Mouse (Mus musculus) hindbrain, embryonic 11.5 days (tissue): ENCODE data around the gene Armh2. TPM values are rescaled to one million over a fixed set of nuclear protein-coding genes. Genes with fewer than 3 reads are reported as not detected.

Experiments
- ATAC-seq: fragments of 200-750 bp; cut with Nextera tagmentation; 2 replicates; pipeline ENCODE4 v1.8.0; 2017; ENCODE audit warnings: mild to moderate bottlenecking, moderate TSS enrichment, moderate library complexity; ENCODE audit not compliant: low FRiP score
- DNase-seq: peaks from one replicate; pipeline ENCODE4 v3.0.0-alpha.2; 2015; ENCODE audit warnings: low spot score
- H3K27ac ChIP-seq: fragments of 300-500 bp; sonication (generic); 2 replicates; pipeline ENCODE4 v1.5.1; 2014; ENCODE audit warnings: mild to moderate bottlenecking, low read depth, low read length
- H3K27me3 ChIP-seq: fragments of 300-500 bp; sonication (generic); 2 replicates; pipeline ENCODE4 v1.6.1; 2014; ENCODE audit warnings: mild to moderate bottlenecking, low read length, moderate library complexity, mixed read lengths; ENCODE audit not compliant: control insufficient read depth, insufficient read depth
- H3K36me3 ChIP-seq: fragments of 300-500 bp; sonication (generic); 2 replicates; pipeline ENCODE4 v1.6.1; 2014; ENCODE audit warnings: mild to moderate bottlenecking, low read length, moderate library complexity, mixed read lengths; ENCODE audit not compliant: control insufficient read depth, insufficient read depth
- H3K4me1 ChIP-seq: fragments of 300-500 bp; sonication (generic); replicated peaks from 2 replicates; pipeline ENCODE4 v1.6.1; 2014; ENCODE audit warnings: low read length, mixed read lengths; ENCODE audit not compliant: control insufficient read depth, insufficient read depth
- H3K4me2 ChIP-seq: fragments of 300-500 bp; sonication (generic); replicated peaks from 2 replicates; pipeline ENCODE4 v1.6.1; 2014; ENCODE audit warnings: mild to moderate bottlenecking, low read depth, low read length
- H3K4me3 ChIP-seq: fragments of 300-500 bp; sonication (generic); 2 replicates; pipeline ENCODE4 v1.5.1; 2014; ENCODE audit warnings: low read depth, low read length
- H3K9ac ChIP-seq: fragments of 300-500 bp; sonication (generic); 2 replicates; pipeline ENCODE4 v1.6.1; 2014; ENCODE audit warnings: low read depth, low read length
- H3K9me3 ChIP-seq: fragments of 300-500 bp; sonication (generic); 2 replicates; pipeline ENCODE4 v1.6.1; 2016; ENCODE audit warnings: low read length; ENCODE audit not compliant: control insufficient read depth
- WGBS: fragments of 180-500 bp; shearing (Covaris S2); extraction: QIAGEN DNeasy Blood & Tissue Kit; methylation state at CpG from one replicate; pipeline ENCODE4 v1.1.7; 2014; 5-methylcytosine and 5-hydroxymethylcytosine counted together
- polyA plus RNA-seq: library from polyadenylated mRNA; unstranded; fragments of >200 nt; fragmentation: Nextera tagmentation; extraction: Ambion mirVana; gene quantifications from 2 replicates; pipeline ENCODE4 v1.2.1, GENCODE M21; 2014

Gene Armh2
- polyA plus RNA-seq, 1 experiment from 2014 or later: not detected

DNA sequence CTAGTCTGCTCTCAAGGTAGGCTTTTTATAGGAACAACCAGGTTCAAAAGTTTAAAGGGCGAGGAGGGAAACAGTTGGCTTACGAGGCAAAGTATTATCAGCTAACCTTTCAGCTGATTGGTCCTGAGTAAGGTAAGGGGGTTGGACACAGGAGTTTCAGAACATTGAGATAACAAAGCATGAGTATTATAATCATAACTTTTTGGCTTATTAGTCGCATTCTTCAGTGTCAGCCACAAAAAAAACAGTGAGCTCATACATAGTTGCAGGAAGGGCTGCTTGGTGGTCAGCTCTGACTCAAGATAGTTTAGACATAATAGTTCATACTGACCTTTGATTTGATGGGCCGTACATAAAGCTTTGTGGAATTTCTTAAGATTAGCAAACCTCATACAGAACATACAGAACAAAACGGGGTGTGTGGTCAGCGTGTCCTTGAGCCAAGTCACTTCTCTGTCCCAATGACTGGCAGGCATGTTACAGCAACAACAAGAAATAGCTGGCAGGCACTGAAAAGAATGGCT is 5.4 kb upstream of the Armh2 start:
- Histone ChIP-seq H3K4me3 (no peak overlapping the region), H3K4me2 (no peak overlapping the region), H3K9me3 (no peaks in the 10 kb centered on the region), H3K27ac (no peak overlapping the region), H3K36me3 (no peaks in the 10 kb centered on the region), H3K4me1 (no peaks in the 10 kb centered on the region), H3K9ac (no peak overlapping the region), H3K27me3 (no peaks in the 10 kb centered on the region)
- ATAC-seq (no peak), DNase-seq (no peak)
- WGBS: 89% methylated on average over 6 of the region's 6 CpGs

GRCm38 (mm10) chr13:24747823-24748222 is 6.8 kb downstream of the Armh2 start:
- Histone ChIP-seq H3K36me3 (no peaks in the 10 kb centered on the region), H3K4me3 (no peak overlapping the region), H3K4me1 (no peaks in the 10 kb centered on the region), H3K9ac (no peak overlapping the region), H3K27me3 (no peaks in the 10 kb centered on the region), H3K4me2 (no peak overlapping the region), H3K9me3 (no peaks in the 10 kb centered on the region), H3K27ac (no peak overlapping the region)
- ATAC-seq (no peak), DNase-seq (no peak)
- 95% methylated on average over 3 of the region's 3 CpGs for WGBS

DNA sequence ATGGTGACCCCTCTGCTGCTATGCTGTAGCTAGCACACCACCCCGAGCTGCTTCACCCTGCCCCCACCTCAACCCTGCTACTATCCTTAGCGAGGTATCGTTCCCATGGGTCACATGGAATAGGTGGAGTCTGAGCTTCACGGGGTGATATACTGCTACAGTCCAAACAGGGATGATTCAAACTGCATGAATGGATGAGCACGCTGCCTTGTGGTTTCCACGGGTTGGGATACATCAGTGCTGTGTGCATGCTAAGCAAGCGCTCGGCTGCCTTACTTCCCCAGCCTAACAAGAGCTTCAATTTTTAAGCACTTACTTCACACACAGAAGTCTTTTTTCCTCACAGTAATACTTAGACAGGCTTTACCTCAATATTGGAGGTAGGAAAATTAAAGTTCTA is 9.8 kb downstream of the Armh2 start:
- 93% methylated on average over 8 of the region's 8 CpGs for WGBS

GRCm38 (mm10) chr13:24751396-24751795 is 10.4 kb downstream of the Armh2 start:
- Histone ChIP-seq H3K9ac (no peak overlapping the region), H3K27ac (no peak overlapping the region), H3K4me3 (no peak overlapping the region), H3K9me3 (no peaks in the 10 kb centered on the region), H3K36me3 (0 out of 2 replicates have a peak, but pooled peaks cover 2% of the 10 kb centered on the region), H3K4me1 (no peaks in the 10 kb centered on the region), H3K4me2 (no peak overlapping the region), H3K27me3 (no peaks in the 10 kb centered on the region)
- DNase-seq (no peak), ATAC-seq (no peak)
- 92% methylated on average over 8 of the region's 8 CpGs for WGBS

More for the DNA sequence above, 9.8 kb downstream of the Armh2 start:
- no peaks in the 10 kb centered on the region for H3K9me3 ChIP-seq
- H3K27ac ChIP-seq: no peak overlapping the region
- ATAC-seq: no peak
- H3K36me3 ChIP-seq: 0 out of 2 replicates have a peak, but pooled peaks cover 2% of the 10 kb centered on the region
- H3K9ac ChIP-seq: no peak overlapping the region
- no peak overlapping the region for H3K4me3 ChIP-seq
- H3K27me3 ChIP-seq: no peaks in the 10 kb centered on the region
- H3K4me1 ChIP-seq: no peaks in the 10 kb centered on the region
- no peak overlapping the region for H3K4me2 ChIP-seq
- no peak for DNase-seq

DNA sequence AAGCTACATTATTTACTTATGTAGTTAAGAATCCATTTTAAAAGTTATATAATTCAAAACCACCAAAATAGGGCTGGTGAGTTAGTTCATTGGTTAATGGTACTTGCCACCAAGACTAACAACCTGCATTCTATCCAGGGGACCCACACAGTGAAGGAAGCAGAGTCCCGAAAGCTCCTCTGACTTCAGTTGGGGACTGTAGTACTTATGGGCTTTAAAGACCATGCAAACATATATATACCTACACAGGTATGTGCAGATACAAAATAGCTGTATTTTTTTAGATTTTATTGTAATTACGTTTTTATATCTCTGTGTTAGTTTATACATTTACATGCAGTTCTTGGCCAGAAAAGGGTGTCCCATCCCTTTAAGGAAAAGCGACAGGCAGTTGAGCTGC is 15.7 kb downstream of the Armh2 start:
- DNase-seq (no peak), ATAC-seq (no peak)
- Histone ChIP-seq H3K4me2 (no peak overlapping the region), H3K27me3 (no peaks in the 10 kb centered on the region), H3K9me3 (no peaks in the 10 kb centered on the region), H3K4me3 (no peak overlapping the region), H3K9ac (no peak overlapping the region), H3K27ac (no peak overlapping the region), H3K4me1 (no peaks in the 10 kb centered on the region), H3K36me3 (0 out of 2 replicates have a peak, but pooled peaks cover 2% of the 10 kb centered on the region)
- 92% methylated on average over 3 of the region's 3 CpGs for WGBS

- no peaks in the 10 kb centered on the region for H3K9me3 ChIP-seq
- no peak overlapping the region for H3K4me3 ChIP-seq
- 83% methylated on average over 12 of the region's 12 CpGs for WGBS
- H3K27ac ChIP-seq: no peak overlapping the region
- H3K36me3 ChIP-seq: 0 out of 2 replicates have a peak, but pooled peaks cover 2% of the 10 kb centered on the region
- no peaks in the 10 kb centered on the region for H3K4me1 ChIP-seq
- DNase-seq: no peak
- no peaks in the 10 kb centered on the region for H3K27me3 ChIP-seq
- no peak overlapping the region for H3K9ac ChIP-seq
- ATAC-seq: no peak
- H3K4me2 ChIP-seq: no peak overlapping the region
Measured at GRCm38 (mm10) chr13:24757820-24758564, 17.0 kb downstream of the Armh2 start.

DNA sequence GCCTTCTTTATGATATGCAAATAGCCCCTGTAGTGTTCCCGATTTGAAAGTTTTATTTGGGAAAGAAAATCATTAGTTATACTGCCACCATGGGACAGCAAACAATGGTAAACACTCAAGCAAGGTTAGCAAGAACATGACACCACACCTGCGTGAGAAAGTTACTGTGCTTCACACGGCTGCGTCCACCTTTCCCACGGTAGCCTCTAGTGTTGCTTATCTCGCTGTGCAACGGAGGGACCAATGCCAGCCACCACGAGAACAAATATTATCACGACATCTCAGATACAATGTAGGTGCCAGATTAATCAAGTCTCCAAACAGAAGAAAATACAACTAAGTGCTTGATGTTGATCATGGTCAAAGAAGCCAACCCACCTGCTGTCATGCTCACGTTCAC is 18.4 kb downstream of the Armh2 start:
- Histone ChIP-seq H3K4me2 (no peak overlapping the region), H3K4me1 (no peaks in the 10 kb centered on the region), H3K36me3 (no peaks in the 10 kb centered on the region), H3K9me3 (no peaks in the 10 kb centered on the region), H3K9ac (no peak overlapping the region), H3K4me3 (no peak overlapping the region), H3K27ac (no peak overlapping the region), H3K27me3 (no peaks in the 10 kb centered on the region)
- no peak for DNase-seq
- 94% methylated on average over 10 of the region's 10 CpGs for WGBS
- ATAC-seq: no peak

DNA sequence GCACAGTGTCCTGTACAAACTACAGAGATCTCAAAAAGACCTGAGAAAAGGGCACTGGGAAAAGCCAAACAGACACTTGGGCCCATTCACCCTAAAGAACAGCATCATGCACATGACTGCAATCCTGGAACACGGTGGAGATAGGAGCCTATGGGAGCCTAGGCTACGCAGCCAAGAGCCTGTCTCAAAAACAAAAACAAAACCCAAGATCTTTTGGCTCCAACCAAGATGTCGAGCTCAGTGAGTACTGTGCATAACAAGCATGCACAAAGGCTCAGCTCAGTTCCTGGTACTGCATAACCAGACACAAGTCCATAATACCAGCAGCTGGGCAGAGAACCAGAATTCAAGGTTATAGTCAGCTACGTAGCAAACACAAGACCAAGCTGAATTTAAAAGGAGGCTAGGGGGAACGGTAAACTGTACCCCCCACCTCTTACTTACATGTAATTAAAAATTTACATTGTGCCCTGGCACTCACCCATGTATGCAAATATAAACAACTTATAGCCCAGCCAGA is 19.4 kb downstream of the Armh2 start:
- H3K4me2 ChIP-seq: peak overlapping the region; percentile 69; the same call in 1 of the 2 replicates
- no peak for DNase-seq
- 83% methylated on average over 5 of the region's 5 CpGs for WGBS
- no peaks in the 10 kb centered on the region for H3K4me1 ChIP-seq
- peak overlapping the region; percentile 95; the same call in 1 of the 2 replicates for H3K4me3 ChIP-seq
- H3K36me3 ChIP-seq: no peaks in the 10 kb centered on the region
- no peaks in the 10 kb centered on the region for H3K9me3 ChIP-seq
- H3K27ac ChIP-seq: no peak overlapping the region
- H3K27me3 ChIP-seq: no peaks in the 10 kb centered on the region
- H3K9ac ChIP-seq: no peak overlapping the region
- no peak for ATAC-seq

DNA sequence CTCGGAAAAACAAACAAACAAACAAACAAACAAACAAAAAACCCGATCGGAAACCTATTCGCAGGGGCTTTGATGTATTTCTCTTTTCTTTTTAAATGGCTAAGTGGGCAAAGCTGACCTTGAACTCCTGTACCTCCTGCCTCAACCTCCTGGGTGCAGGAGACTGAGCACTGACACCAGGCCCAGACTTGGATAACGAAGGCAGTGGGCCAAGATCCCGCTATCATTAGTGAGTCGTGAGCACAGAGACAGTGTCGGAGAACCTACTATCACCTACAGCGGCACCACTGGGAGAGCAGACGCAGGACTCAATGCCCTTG is 20.0 kb downstream of the Armh2 start:
- 7% methylated on average over 10 of the region's 10 CpGs for WGBS
- H3K4me1 ChIP-seq: no peaks in the 10 kb centered on the region
- H3K36me3 ChIP-seq: no peaks in the 10 kb centered on the region
- peak overlapping the region; percentile 82 for H3K9ac ChIP-seq
- no peaks in the 10 kb centered on the region for H3K9me3 ChIP-seq
- ATAC-seq (no peak), DNase-seq (no peak)
- no peaks in the 10 kb centered on the region for H3K27me3 ChIP-seq
- H3K4me2 ChIP-seq: peak overlapping the region; percentile 69
- peak overlapping the region; percentile 95 for H3K4me3 ChIP-seq
- no peak overlapping the region for H3K27ac ChIP-seq
